Comparison of ENCODE assay signal across 9 mouse cellular contexts in the genomic region with DNA sequence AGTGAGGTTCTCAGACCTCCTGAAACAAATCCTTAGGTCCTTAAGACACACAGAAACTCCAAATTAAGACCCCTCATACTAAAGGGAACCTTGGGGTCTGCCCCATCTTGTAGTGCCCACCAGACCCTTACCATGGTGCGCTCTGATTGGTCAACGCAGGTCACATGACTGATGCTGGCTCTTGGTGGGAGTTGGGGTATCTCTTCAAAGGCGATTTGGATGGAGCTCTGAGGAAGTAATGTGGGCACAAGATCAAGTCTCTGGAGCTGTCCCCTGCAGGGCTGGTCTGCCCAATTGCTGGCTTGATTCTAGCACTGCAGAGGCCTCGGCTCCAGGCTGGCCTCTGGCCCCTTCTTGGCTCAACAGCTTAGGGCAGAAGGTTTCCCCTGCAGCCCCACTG. TPM values are rescaled to one million over a fixed set of nuclear protein-coding genes. Genes with fewer than 3 reads are reported as not detected.
A peak's percentile ranks its signal among the peaks of the same experiment; 100 is the strongest.
DNase-seq lines count a peak whose midpoint lies in the region; ATAC-seq and TF ChIP-seq lines count a peak whose summit lies in the region.
"Had no signal": no experiment of that assay in that cellular context is flagged by ENCODE, and none has a peak within 500 bp of the region (broad histone marks: within the 10 kb centered on the region; RNA-seq: fewer than 3 reads in every experiment).

No protein-coding gene starts in this region.

- no peak for TF ChIP-seq CTCF in liver, postnatal 0 days (IDR thresholded peaks at IDR 0.05; ENCODE audit: low read depth)
- no peak for TF ChIP-seq CTCF in stomach, postnatal 0 days (IDR thresholded peaks at IDR 0.05; ENCODE audit: low read depth)

- H3K9me3 ChIP-seq in heart, embryonic 12.5 days (replicated peaks): no peaks in the 10 kb centered on the region
- no peaks in the 10 kb centered on the region for H3K9me3 ChIP-seq in neural tube, embryonic 12.5 days
- no peaks in the 10 kb centered on the region for H3K9me3 ChIP-seq in liver, postnatal 0 days (ENCODE audit: low read length)
- H3K9me3 ChIP-seq in stomach, postnatal 0 days (ENCODE audit: control insufficient read depth, low read length): no peaks in the 10 kb centered on the region

- 73% methylated on average over 4 of the region's 4 CpGs for WGBS in heart, embryonic 12.5 days
- 74% methylated on average over 4 of the region's 4 CpGs for WGBS in neural tube, embryonic 12.5 days
- 88% methylated on average over 4 of the region's 4 CpGs for WGBS in liver, postnatal 0 days (ENCODE audit: insufficient replicate concordance)
- WGBS in stomach, postnatal 0 days: 78% methylated on average over 4 of the region's 4 CpGs

- DNase-seq in heart, postnatal 10 days: no peak
- DNase-seq in neural tube, embryonic 10.5 days (ENCODE audit: extremely low spot score, low spot score): no peak
- DNase-seq in liver, postnatal 0 days: no peak
- no peak for DNase-seq in stomach, postnatal 0 days (ENCODE audit: low spot score)
- no peak for DNase-seq in spleen, postnatal 10 days (ENCODE audit: low spot score in 2 of 2)
- no peak for DNase-seq in adrenal gland, adult (ENCODE audit: inconsistent age in 2 of 2, low spot score in 1 of 2)
- DNase-seq: lung, embryonic 14.5 days had no signal

- intact Hi-C loops in heart, postnatal 10 days (cut with DNase I): no loop called here

- H3K4me3 ChIP-seq in heart, embryonic 12.5 days: no peak overlapping the region
- H3K4me3 ChIP-seq in neural tube, embryonic 12.5 days: no peak overlapping the region
- peak overlapping the region; percentile 95 for H3K4me3 ChIP-seq in liver, postnatal 0 days (ENCODE audit: low read depth, low read length)
- no peak overlapping the region for H3K4me3 ChIP-seq in stomach, postnatal 0 days (ENCODE audit: low read depth, low read length)

- no peaks in the 10 kb centered on the region for H3K27me3 ChIP-seq in heart, embryonic 12.5 days (replicated peaks)
- no peaks in the 10 kb centered on the region for H3K27me3 ChIP-seq in neural tube, embryonic 12.5 days (replicated peaks)
- no peaks in the 10 kb centered on the region for H3K27me3 ChIP-seq in liver, postnatal 0 days (ENCODE audit: insufficient read depth, low read length)
- H3K27me3 ChIP-seq in stomach, postnatal 0 days (ENCODE audit: control insufficient read depth, insufficient read depth, low read length): no peaks in the 10 kb centered on the region

- peaks cover 46% of the 10 kb centered on the region for H3K36me3 ChIP-seq in heart, embryonic 12.5 days
- H3K36me3 ChIP-seq in neural tube, embryonic 12.5 days: peaks cover 46% of the 10 kb centered on the region
- H3K36me3 ChIP-seq in liver, postnatal 0 days (replicated peaks; ENCODE audit: insufficient read depth, low read length): peaks cover 42% of the 10 kb centered on the region
- H3K36me3 ChIP-seq in stomach, postnatal 0 days (ENCODE audit: control insufficient read depth, insufficient read depth, low read length): peaks cover 22% of the 10 kb centered on the region

- no peak overlapping the region for H3K9ac ChIP-seq in heart, embryonic 12.5 days
- H3K9ac ChIP-seq in neural tube, embryonic 12.5 days: no peak overlapping the region
- H3K9ac ChIP-seq in liver, postnatal 0 days (replicated peaks): peak overlapping the region; percentile 81
- H3K9ac ChIP-seq in stomach, postnatal 0 days (ENCODE audit: low read length): no peak overlapping the region
- H3K9ac ChIP-seq: lung, embryonic 14.5 days had no signal

- peaks cover 26% of the 10 kb centered on the region for H3K4me1 ChIP-seq in heart, embryonic 12.5 days (replicated peaks)
- peaks cover 30% of the 10 kb centered on the region for H3K4me1 ChIP-seq in neural tube, embryonic 12.5 days
- H3K4me1 ChIP-seq in liver, postnatal 0 days (ENCODE audit: insufficient read depth): peaks cover 40% of the 10 kb centered on the region
- H3K4me1 ChIP-seq in stomach, postnatal 0 days (replicated peaks; ENCODE audit: control insufficient read depth, insufficient read depth): no peaks in the 10 kb centered on the region; the same call in none of the 2 replicates

- peak overlapping the region; percentile 88; the same call in 1 of the 2 replicates for H3K4me2 ChIP-seq in heart, embryonic 12.5 days
- H3K4me2 ChIP-seq in neural tube, embryonic 12.5 days (replicated peaks): peak overlapping the region; percentile 94; the same call in 1 of the 2 replicates
- peak overlapping the region; percentile 92 for H3K4me2 ChIP-seq in liver, postnatal 0 days (ENCODE audit: low read depth, low read length)
- 0 out of 2 replicates have a peak overlapping the region, but pooled peaks have one; percentile 12 for H3K4me2 ChIP-seq in stomach, postnatal 0 days (replicated peaks; ENCODE audit: low read depth)

- no peak for TF ChIP-seq EP300 in liver, postnatal 0 days (IDR thresholded peaks at IDR 0.05; ENCODE audit: low read depth)
- TF ChIP-seq EP300 in stomach, postnatal 0 days (optimal IDR thresholded peaks at IDR 0.05): no peak

- no peak overlapping the region for H3K27ac ChIP-seq in heart, embryonic 12.5 days (ENCODE audit: poor library complexity, severe bottlenecking)
- H3K27ac ChIP-seq in neural tube, embryonic 12.5 days: no peak overlapping the region
- H3K27ac ChIP-seq in liver, postnatal 0 days (ENCODE audit: low read depth): peak overlapping the region; percentile 85
- no peak overlapping the region for H3K27ac ChIP-seq in stomach, postnatal 0 days (replicated peaks)

- no peak for ATAC-seq in heart, embryonic 12.5 days (ENCODE audit: insufficient number of reproducible peaks, low FRiP score)
- no peak for ATAC-seq in neural tube, embryonic 12.5 days (ENCODE audit: low FRiP score, low read depth)
- ATAC-seq in liver, postnatal 0 days: no peak
- no peak for ATAC-seq in stomach, postnatal 0 days (ENCODE audit: low FRiP score, low TSS enrichment)

RNA-seq across cellular contexts. Expression of gene C2cd2l, which starts 2.6 kb away (rescaled TPM):
- 8.6 and 10.3 TPM in 2 replicates for polyA plus RNA-seq in heart, embryonic 12.5 days (2016; fragmentation: Nextera tagmentation; extraction: Ambion mirVana)
- 10 to 100 TPM; 14.2 to 17.6 TPM for total RNA-seq in heart, postnatal 10 days (2021)
- 25.3 and 26.9 TPM in 2 replicates for polyA plus RNA-seq in neural tube, embryonic 12.5 days (2016; fragmentation: Nextera tagmentation; extraction: Ambion mirVana)
- polyA plus RNA-seq in liver, postnatal 0 days (2015; fragmentation: Nextera tagmentation; extraction: Ambion mirVana): 10.1 and 11.4 TPM in 2 replicates
- polyA plus RNA-seq in stomach, postnatal 0 days (2015; fragmentation: Nextera tagmentation; extraction: Ambion mirVana): 7.4 and 7.5 TPM in 2 replicates

RNA-seq across cellular contexts. Expression of gene Dpagt1, which starts 8.4 kb away (rescaled TPM):
- polyA plus RNA-seq in heart, embryonic 12.5 days (2016; fragmentation: Nextera tagmentation; extraction: Ambion mirVana): 29.7 and 31.4 TPM in 2 replicates
- 10 to 100 TPM; 21.1 to 25.2 TPM for total RNA-seq in heart, postnatal 10 days (2021)
- 34.6 and 39.1 TPM in 2 replicates for polyA plus RNA-seq in neural tube, embryonic 12.5 days (2016; fragmentation: Nextera tagmentation; extraction: Ambion mirVana)
- 19.0 and 19.4 TPM in 2 replicates for polyA plus RNA-seq in liver, postnatal 0 days (2015; fragmentation: Nextera tagmentation; extraction: Ambion mirVana)
- 26.9 and 27.8 TPM in 2 replicates for polyA plus RNA-seq in stomach, postnatal 0 days (2015; fragmentation: Nextera tagmentation; extraction: Ambion mirVana)

RNA-seq across cellular contexts. Expression of gene Hinfp, which starts 12.0 kb away (rescaled TPM):
- 16.5 and 18.3 TPM in 2 replicates for polyA plus RNA-seq in heart, embryonic 12.5 days (2016; fragmentation: Nextera tagmentation; extraction: Ambion mirVana)
- 10 to 100 TPM; 10.0 to 11.1 TPM for total RNA-seq in heart, postnatal 10 days (2021)
- polyA plus RNA-seq in neural tube, embryonic 12.5 days (2016; fragmentation: Nextera tagmentation; extraction: Ambion mirVana): 31.2 and 33.5 TPM in 2 replicates
- 4.5 and 6.3 TPM in 2 replicates for polyA plus RNA-seq in liver, postnatal 0 days (2015; fragmentation: Nextera tagmentation; extraction: Ambion mirVana)
- 8.9 and 9.4 TPM in 2 replicates for polyA plus RNA-seq in stomach, postnatal 0 days (2015; fragmentation: Nextera tagmentation; extraction: Ambion mirVana)

RNA-seq across cellular contexts. Expression of gene H2afx, which starts 17.0 kb away (rescaled TPM):
- 221 and 231 TPM in 2 replicates for polyA plus RNA-seq in heart, embryonic 12.5 days (2016; fragmentation: Nextera tagmentation; extraction: Ambion mirVana)
- 10 to 100 TPM; 54.1 to 57.9 TPM for total RNA-seq in heart, postnatal 10 days (2021)
- polyA plus RNA-seq in neural tube, embryonic 12.5 days (2016; fragmentation: Nextera tagmentation; extraction: Ambion mirVana): 281 and 302 TPM in 2 replicates
- 152 and 164 TPM in 2 replicates for polyA plus RNA-seq in liver, postnatal 0 days (2015; fragmentation: Nextera tagmentation; extraction: Ambion mirVana)
- 78.7 and 93.6 TPM in 2 replicates for polyA plus RNA-seq in stomach, postnatal 0 days (2015; fragmentation: Nextera tagmentation; extraction: Ambion mirVana)

RNA-seq across cellular contexts. Expression of gene Hmbs, which starts 26.6 kb away (rescaled TPM):
- 158 and 176 TPM in 2 replicates for polyA plus RNA-seq in heart, embryonic 12.5 days (2016; fragmentation: Nextera tagmentation; extraction: Ambion mirVana)
- 10 to 100 TPM; 54.2 to 55.2 TPM for total RNA-seq in heart, postnatal 10 days (2021)
- polyA plus RNA-seq in neural tube, embryonic 12.5 days (2016; fragmentation: Nextera tagmentation; extraction: Ambion mirVana): 92.8 and 95.0 TPM in 2 replicates
- polyA plus RNA-seq in liver, postnatal 0 days (2015; fragmentation: Nextera tagmentation; extraction: Ambion mirVana): 517 and 539 TPM in 2 replicates
- 68.8 and 71.5 TPM in 2 replicates for polyA plus RNA-seq in stomach, postnatal 0 days (2015; fragmentation: Nextera tagmentation; extraction: Ambion mirVana)

Comparison
In these comparisons a context has a peak if more than half of its experiments do, and no peak if none do; other contexts are left out.
1. H3K4me2 ChIP-seq: peak in every context shown above with its lines; median percentile 94 in neural tube, embryonic 12.5 days; 92 in liver, postnatal 0 days; 88 in heart, embryonic 12.5 days; 12 in stomach, postnatal 0 days.